Mouse (Mus musculus) spleen, postnatal 4 days (tissue): ENCODE results near the gene Mrm1.
"Not testable (repeated sequence)": the region's sequence is repeated elsewhere in the genome, so short reads cannot be mapped to it uniquely, and the experiment has no call there.

Experiments
- DNase-seq, 2 experiments: peaks; one replicate each; pipeline ENCODE4 v3.0.0; 2022; ENCODE audit warnings: low spot score in 2 of 2

Mrm1 gene

GRCm38 (mm10) chr11:84818961-84819692 is at the start of gene Mrm1:
Gene Mrm1 (minus strand): TSS chr11:84819515.
- DNase-seq, result peak; percentile 97 to 99

GRCm38 (mm10) chr11:84868786-84869259 is 49.5 kb upstream of the Mrm1 start:
- DNase-seq, result no peak

- DNase-seq, result no peak
Observed at GRCm38 (mm10) chr11:84867586-84867985, 48.3 kb upstream of the Mrm1 start.

- no peak for DNase-seq
Observed at GRCm38 (mm10) chr11:84865268-84865667, 46.0 kb upstream of the Mrm1 start.

- DNase-seq, result no peak
Observed at GRCm38 (mm10) chr11:84855285-84855684, 36.0 kb upstream of the Mrm1 start.

- no peak for DNase-seq
Observed at GRCm38 (mm10) chr11:84847475-84848090, 28.3 kb upstream of the Mrm1 start.

- no peak for DNase-seq
Observed at GRCm38 (mm10) chr11:84846741-84847474, 27.6 kb upstream of the Mrm1 start.

GRCm38 (mm10) chr11:84839330-84839729 is 20.0 kb upstream of the Mrm1 start:
- no peak for DNase-seq

GRCm38 (mm10) chr11:84829495-84829894 is 10.2 kb upstream of the Mrm1 start:
- not testable (repeated sequence) for DNase-seq

GRCm38 (mm10) chr11:84828516-84829399 is 9.4 kb upstream of the Mrm1 start, which contains the start of gene Dhrs11:
Gene Dhrs11 (minus strand): TSS chr11:84828994.
- DNase-seq, result peak; percentile 95 to 97

GRCm38 (mm10) chr11:84827901-84828503 is 8.7 kb upstream of the Mrm1 start:
- no peak for DNase-seq

- DNase-seq, result no peak
Observed at GRCm38 (mm10) chr11:84827492-84827891, 8.2 kb upstream of the Mrm1 start.

- DNase-seq, result peak in 1 of 2 experiments; percentile 46
Observed at GRCm38 (mm10) chr11:84826185-84826584, 6.9 kb upstream of the Mrm1 start.

GRCm38 (mm10) chr11:84825261-84825807 is 6.0 kb upstream of the Mrm1 start:
- DNase-seq, result no peak

- peak; percentile 92 to 94 for DNase-seq
Observed at GRCm38 (mm10) chr11:84823484-84823897, 4.2 kb upstream of the Mrm1 start.

- peak; percentile 68 to 78 for DNase-seq
Observed at GRCm38 (mm10) chr11:84822487-84822886, 3.2 kb upstream of the Mrm1 start.

GRCm38 (mm10) chr11:84821131-84821770 is 1.9 kb upstream of the Mrm1 start:
- DNase-seq, result no peak

GRCm38 (mm10) chr11:84818085-84818960 is 992 bp downstream of the Mrm1 start:
- peak; percentile 89 to 90 for DNase-seq

- no peak for DNase-seq
Observed at GRCm38 (mm10) chr11:84817362-84817761, 2.0 kb downstream of the Mrm1 start.
